Mouse (Mus musculus) ES-Bruce4 (cell line): ENCODE measurements at regions not wholly inside any gene's neighbourhood (a gene's known extent, or its start where the extent isn't known, plus 50 kb on each side); places are given as distances from the start of the nearest gene placed in this dataset.

ENCODE experiments used
- CTCF ChIP-seq: IDR thresholded peaks from one replicate; pipeline ENCODE4 v1.8.1; 2011; ENCODE audit warnings: low read depth, low read length
- EP300 ChIP-seq: IDR thresholded peaks from 2 replicates; pipeline ENCODE4 v1.6.1; 2011; ENCODE audit warnings: low read depth, low read length; ENCODE audit not compliant: insufficient read depth
- POLR2A ChIP-seq: IDR thresholded peaks from one replicate; pipeline ENCODE4 v1.8.1; 2011; ENCODE audit warnings: low read length; ENCODE audit not compliant: insufficient read depth

DNA sequence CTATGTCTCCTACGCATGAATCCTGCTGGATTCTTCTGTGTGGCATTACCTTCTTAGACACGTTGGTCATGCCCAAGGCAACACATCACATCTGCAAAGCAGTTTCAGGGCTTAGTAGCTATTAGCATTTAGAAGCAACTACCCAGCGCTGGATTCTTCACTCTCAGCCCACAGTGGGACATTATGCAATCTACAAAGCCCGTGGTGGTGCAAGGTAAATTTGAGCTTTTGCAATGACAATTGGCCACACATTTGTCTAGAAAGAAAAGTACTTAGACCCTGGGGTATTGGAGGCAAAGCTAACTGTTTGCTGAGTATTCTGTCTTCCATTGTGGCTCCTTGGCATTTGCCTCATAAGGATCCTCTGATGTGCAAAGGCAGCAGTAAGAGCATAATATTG is 144.5 kb upstream of the Krr1 start:
- TF ChIP-seq CTCF = no peak
- no peak for TF ChIP-seq POLR2A
- no peak for TF ChIP-seq EP300
